Mouse (Mus musculus): ENCODE results near the gene Yjefn3. TPM values are rescaled to one million over a fixed set of nuclear protein-coding genes. Genes with fewer than 3 reads are reported as not detected.
A peak's percentile ranks its signal among the peaks of the same experiment; 100 is the strongest.
"Not testable (repeated sequence)": the region's sequence is repeated elsewhere in the genome, so short reads cannot be mapped to it uniquely, and the experiment has no call there.

The Yjefn3 gene
- 8.2 and 8.7 TPM in 2 replicates for polyA plus RNA-seq (2015; fragmentation: Nextera tagmentation; extraction: Ambion mirVana)

GRCm38 (mm10) chr8:69902163-69903062 is at the start of gene Yjefn3, which contains the start of the genes Tssk6 and Ndufa13:
Gene Yjefn3, minus strand, starts transcription at chr8:69902712.
Gene Tssk6, plus strand, starts transcription at chr8:69902184.
Gene Ndufa13, minus strand, starts transcription at chr8:69902558.
- Histone ChIP-seq H3K4me1 (ENCODE audit: control insufficient read depth, insufficient read depth, low read length) (peaks cover 41% of the 10 kb centered on the region), H3K4me2 (ENCODE audit: low read depth, low read length) (peak within 1 kb of the TSS; percentile 84)

DNA sequence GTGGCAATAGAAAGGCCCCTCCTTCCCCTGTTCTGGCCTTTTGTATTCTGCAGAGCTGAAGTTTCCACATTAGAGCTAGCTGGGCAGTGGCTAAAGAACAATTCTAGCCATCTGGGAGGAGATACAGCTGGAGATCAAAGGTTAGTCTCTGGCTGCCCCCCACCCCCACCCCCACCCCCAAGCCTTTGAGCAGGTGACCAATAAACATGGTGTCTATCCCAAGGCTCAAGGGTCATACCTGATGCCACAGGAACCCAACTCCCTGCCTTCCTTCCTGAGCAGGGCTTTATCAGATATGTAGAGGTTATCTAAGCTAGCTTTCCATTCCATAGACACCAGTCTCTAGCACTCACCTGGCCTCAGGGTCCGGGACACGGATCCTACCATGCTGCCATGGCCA is 47.8 kb upstream of the Yjefn3 start:
- Histone ChIP-seq H3K27ac (ENCODE audit: low read length) (no peak overlapping the region), H3K9me3 (replicated peaks; ENCODE audit: control insufficient read depth, low read length) (no peaks in the 10 kb centered on the region), H3K27me3 (ENCODE audit: control insufficient read depth, insufficient read depth, low read length) (no peaks in the 10 kb centered on the region), H3K4me1 (ENCODE audit: control insufficient read depth, insufficient read depth, low read length) (peaks cover 16% of the 10 kb centered on the region), H3K4me3 (ENCODE audit: low read length) (no peak overlapping the region), H3K36me3 (ENCODE audit: control insufficient read depth, insufficient read depth) (0 out of 2 replicates have a peak, but pooled peaks cover 2% of the 10 kb centered on the region), H3K4me2 (ENCODE audit: low read depth, low read length) (no peak overlapping the region), H3K9ac (ENCODE audit: low read length) (no peak overlapping the region)
- no peak for ATAC-seq (replicated peaks; ENCODE audit: extremely low read depth, insufficient read depth, low FRiP score)
- whole genome bisulfite sequencing = 93% methylated on average over 2 of the region's 2 CpGs

More at GRCm38 (mm10) chr8:69902163-69903062, at the start of gene Yjefn3, which contains the start of the genes Tssk6 and Ndufa13:
- peak within 1 kb of the TSS; percentile 79 for H3K4me3 ChIP-seq (ENCODE audit: low read length)
- ATAC-seq (replicated peaks; ENCODE audit: extremely low read depth, insufficient read depth, low FRiP score) = peak; percentile 15; the same call in 1 of the 2 replicates
- H3K9me3 ChIP-seq (replicated peaks; ENCODE audit: control insufficient read depth, low read length) = no peaks in the 10 kb centered on the region
- 4% methylated on average over 89 of the region's 89 CpGs for WGBS
- no peaks in the 10 kb centered on the region; the same call in 1 of the 2 replicates for H3K36me3 ChIP-seq (ENCODE audit: control insufficient read depth, insufficient read depth)
- H3K9ac ChIP-seq (ENCODE audit: low read length) = peak within 1 kb of the TSS; percentile 85
- H3K27me3 ChIP-seq (ENCODE audit: control insufficient read depth, insufficient read depth, low read length) = no peaks in the 10 kb centered on the region
- peak within 1 kb of the TSS; percentile 87 for H3K27ac ChIP-seq (ENCODE audit: low read length)

GRCm38 (mm10) chr8:69942495-69942894 is 40.0 kb upstream of the Yjefn3 start:
- H3K9me3 ChIP-seq (replicated peaks; ENCODE audit: control insufficient read depth, low read length); ATAC-seq (replicated peaks; ENCODE audit: extremely low read depth, insufficient read depth, low FRiP score); H3K36me3 ChIP-seq (ENCODE audit: control insufficient read depth, insufficient read depth); H3K27ac ChIP-seq (ENCODE audit: low read length); H3K4me2 ChIP-seq (ENCODE audit: low read depth, low read length); H3K27me3 ChIP-seq (ENCODE audit: control insufficient read depth, insufficient read depth, low read length); H3K4me3 ChIP-seq (ENCODE audit: low read length); H3K9ac ChIP-seq (ENCODE audit: low read length): not testable (repeated sequence)
- H3K4me1 ChIP-seq (ENCODE audit: control insufficient read depth, insufficient read depth, low read length) = peaks cover 48% of the 10 kb centered on the region
- 91% methylated on average over 2 of the region's 3 CpGs for WGBS

DNA sequence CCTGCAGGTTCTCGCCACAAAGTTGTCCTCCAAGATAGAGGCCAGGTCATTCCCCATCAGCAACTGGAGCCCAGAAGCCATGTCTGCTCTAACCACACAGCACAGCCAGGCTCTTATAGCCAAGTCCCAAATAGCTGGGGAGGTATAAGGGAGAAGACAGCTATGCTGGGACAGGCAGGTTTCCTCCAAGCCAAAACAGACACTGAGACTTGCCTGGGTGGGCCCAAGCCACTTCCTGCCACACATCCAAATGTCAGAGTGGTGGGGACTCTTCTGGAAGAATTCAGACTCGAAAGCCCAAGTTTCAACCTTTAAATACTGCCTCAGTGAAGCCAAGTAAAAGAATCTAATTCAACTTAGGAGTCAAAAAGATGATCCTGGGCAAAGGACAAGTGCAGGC is 37.9 kb upstream of the Yjefn3 start:
- peaks cover 66% of the 10 kb centered on the region for H3K4me1 ChIP-seq (ENCODE audit: control insufficient read depth, insufficient read depth, low read length)
- no peaks in the 10 kb centered on the region for H3K27me3 ChIP-seq (ENCODE audit: control insufficient read depth, insufficient read depth, low read length)
- 85% methylated on average over 2 of the region's 2 CpGs for WGBS
- H3K9me3 ChIP-seq (replicated peaks; ENCODE audit: control insufficient read depth, low read length) = no peaks in the 10 kb centered on the region
- no peak overlapping the region for H3K9ac ChIP-seq (ENCODE audit: low read length)
- peak overlapping the region; percentile 79 for H3K27ac ChIP-seq (ENCODE audit: low read length)
- ATAC-seq (replicated peaks; ENCODE audit: extremely low read depth, insufficient read depth, low FRiP score) = no peak
- H3K4me3 ChIP-seq (ENCODE audit: low read length) = no peak overlapping the region
- no peaks in the 10 kb centered on the region for H3K36me3 ChIP-seq (ENCODE audit: control insufficient read depth, insufficient read depth)
- H3K4me2 ChIP-seq (ENCODE audit: low read depth, low read length) = no peak overlapping the region

DNA sequence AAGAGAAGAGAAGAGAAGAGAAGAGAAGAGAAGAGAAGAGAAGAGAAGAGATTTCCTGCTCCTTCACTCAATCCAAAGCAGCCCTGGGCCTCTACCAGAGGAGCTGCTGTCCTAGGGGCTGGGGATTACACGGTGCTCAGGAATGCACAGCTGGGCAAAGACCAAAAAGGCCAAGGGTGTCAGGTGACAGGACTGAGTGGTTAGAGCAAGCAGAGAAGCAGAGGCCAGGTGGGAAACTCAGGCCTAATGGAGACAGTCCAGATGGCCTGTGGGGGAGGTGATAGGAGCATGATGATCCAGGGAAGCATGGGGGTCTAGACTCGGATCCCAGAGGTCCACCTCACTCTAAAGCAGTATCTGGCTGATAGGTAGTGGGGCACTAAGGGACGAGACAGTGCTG is 37.1 kb upstream of the Yjefn3 start:
- H3K4me1 ChIP-seq (ENCODE audit: control insufficient read depth, insufficient read depth, low read length) = peaks cover 64% of the 10 kb centered on the region
- WGBS = 10% methylated on average over 3 of the region's 3 CpGs
- H3K4me2 ChIP-seq (ENCODE audit: low read depth, low read length) = 0 out of 2 replicates have a peak overlapping the region, but pooled peaks have one; percentile 6

DNA sequence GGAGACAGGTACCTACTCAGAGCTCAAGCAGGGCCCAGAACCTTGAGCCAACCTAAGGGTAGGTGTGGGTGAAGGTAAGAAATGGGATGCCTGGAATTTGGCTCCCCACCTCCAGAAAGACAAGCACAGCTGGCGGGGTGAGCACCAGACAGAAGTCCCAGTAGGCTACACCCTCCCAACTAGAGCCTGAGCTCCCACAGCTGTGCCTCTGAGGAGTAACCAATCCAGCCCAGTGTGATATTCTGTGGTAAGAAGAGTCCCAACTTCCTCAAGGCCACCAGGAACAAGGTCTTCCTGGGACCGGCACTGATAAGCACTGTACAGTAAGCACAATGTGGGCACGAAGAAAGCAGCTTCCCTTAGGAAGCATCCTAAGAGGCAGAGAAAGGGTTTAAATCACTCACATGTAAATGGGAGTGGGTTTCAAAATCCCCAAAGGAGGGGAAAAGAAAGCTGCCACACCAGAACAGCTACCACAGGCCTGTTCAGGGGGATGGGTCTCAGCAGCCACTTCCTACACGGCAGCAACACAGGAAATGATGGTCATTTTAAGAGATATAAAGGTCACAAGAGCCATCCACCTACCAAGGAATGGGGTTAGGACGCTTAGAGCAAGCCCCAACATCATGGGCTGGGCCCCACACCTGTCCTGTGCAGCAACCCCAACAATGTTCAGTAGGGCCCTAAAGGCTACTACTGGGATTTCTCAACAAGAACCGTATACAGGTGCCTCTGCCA is 35.9 kb upstream of the Yjefn3 start:
- H3K27ac ChIP-seq (ENCODE audit: low read length) = peak overlapping the region; percentile 40
- H3K4me2 ChIP-seq (ENCODE audit: low read depth, low read length) = no peak overlapping the region
- WGBS = 76% methylated on average over 6 of the region's 6 CpGs
- no peaks in the 10 kb centered on the region for H3K9me3 ChIP-seq (replicated peaks; ENCODE audit: control insufficient read depth, low read length)
- no peaks in the 10 kb centered on the region for H3K27me3 ChIP-seq (ENCODE audit: control insufficient read depth, insufficient read depth, low read length)
- H3K4me3 ChIP-seq (ENCODE audit: low read length) = no peak overlapping the region
- H3K4me1 ChIP-seq (ENCODE audit: control insufficient read depth, insufficient read depth, low read length) = peaks cover 56% of the 10 kb centered on the region
- 0 out of 2 replicates have a peak, but pooled peaks cover 3% of the 10 kb centered on the region for H3K36me3 ChIP-seq (ENCODE audit: control insufficient read depth, insufficient read depth)
- no peak for ATAC-seq (replicated peaks; ENCODE audit: extremely low read depth, insufficient read depth, low FRiP score)
- H3K9ac ChIP-seq (ENCODE audit: low read length) = no peak overlapping the region

More for the DNA sequence above, 37.1 kb upstream of the Yjefn3 start:
- no peak overlapping the region for H3K9ac ChIP-seq (ENCODE audit: low read length)
- 0 out of 2 replicates have a peak, but pooled peaks cover under 1% of the 10 kb centered on the region for H3K36me3 ChIP-seq (ENCODE audit: control insufficient read depth, insufficient read depth)
- ATAC-seq (replicated peaks; ENCODE audit: extremely low read depth, insufficient read depth, low FRiP score) = peak; percentile 61
- H3K4me3 ChIP-seq (ENCODE audit: low read length) = no peak overlapping the region
- H3K9me3 ChIP-seq (replicated peaks; ENCODE audit: control insufficient read depth, low read length) = no peaks in the 10 kb centered on the region
- peak overlapping the region; percentile 79 for H3K27ac ChIP-seq (ENCODE audit: low read length)
- H3K27me3 ChIP-seq (ENCODE audit: control insufficient read depth, insufficient read depth, low read length) = no peaks in the 10 kb centered on the region

DNA sequence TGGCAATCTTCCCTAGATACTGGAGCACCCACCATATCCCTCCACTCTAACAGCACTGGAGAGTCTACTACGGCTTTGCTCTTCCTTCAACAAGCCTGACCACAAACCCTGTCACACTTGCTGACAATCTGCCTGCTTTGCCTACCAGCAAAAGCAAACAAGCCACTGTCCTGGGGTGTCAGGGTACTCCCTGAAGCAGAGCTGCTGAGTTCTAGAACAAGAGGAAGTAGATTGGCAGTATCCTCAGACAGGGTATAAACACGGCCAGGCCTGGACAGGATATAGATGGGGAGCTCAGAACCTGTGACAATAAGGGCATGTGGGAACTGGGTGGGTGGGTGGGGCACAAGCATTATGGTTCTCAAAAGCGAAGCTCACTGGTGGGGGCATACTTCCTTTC is 35.0 kb upstream of the Yjefn3 start:
- Histone ChIP-seq H3K4me1 (ENCODE audit: control insufficient read depth, insufficient read depth, low read length) (peaks cover 52% of the 10 kb centered on the region), H3K4me2 (ENCODE audit: low read depth, low read length) (no peak overlapping the region), H3K9me3 (replicated peaks; ENCODE audit: control insufficient read depth, low read length) (no peaks in the 10 kb centered on the region), H3K9ac (ENCODE audit: low read length) (no peak overlapping the region), H3K27me3 (ENCODE audit: control insufficient read depth, insufficient read depth, low read length) (no peaks in the 10 kb centered on the region), H3K4me3 (ENCODE audit: low read length) (no peak overlapping the region), H3K36me3 (ENCODE audit: control insufficient read depth, insufficient read depth) (0 out of 2 replicates have a peak, but pooled peaks cover 3% of the 10 kb centered on the region), H3K27ac (ENCODE audit: low read length) (no peak overlapping the region)
- ATAC-seq (replicated peaks; ENCODE audit: extremely low read depth, insufficient read depth, low FRiP score) = no peak
- WGBS = 66% methylated on average over 3 of the region's 3 CpGs

DNA sequence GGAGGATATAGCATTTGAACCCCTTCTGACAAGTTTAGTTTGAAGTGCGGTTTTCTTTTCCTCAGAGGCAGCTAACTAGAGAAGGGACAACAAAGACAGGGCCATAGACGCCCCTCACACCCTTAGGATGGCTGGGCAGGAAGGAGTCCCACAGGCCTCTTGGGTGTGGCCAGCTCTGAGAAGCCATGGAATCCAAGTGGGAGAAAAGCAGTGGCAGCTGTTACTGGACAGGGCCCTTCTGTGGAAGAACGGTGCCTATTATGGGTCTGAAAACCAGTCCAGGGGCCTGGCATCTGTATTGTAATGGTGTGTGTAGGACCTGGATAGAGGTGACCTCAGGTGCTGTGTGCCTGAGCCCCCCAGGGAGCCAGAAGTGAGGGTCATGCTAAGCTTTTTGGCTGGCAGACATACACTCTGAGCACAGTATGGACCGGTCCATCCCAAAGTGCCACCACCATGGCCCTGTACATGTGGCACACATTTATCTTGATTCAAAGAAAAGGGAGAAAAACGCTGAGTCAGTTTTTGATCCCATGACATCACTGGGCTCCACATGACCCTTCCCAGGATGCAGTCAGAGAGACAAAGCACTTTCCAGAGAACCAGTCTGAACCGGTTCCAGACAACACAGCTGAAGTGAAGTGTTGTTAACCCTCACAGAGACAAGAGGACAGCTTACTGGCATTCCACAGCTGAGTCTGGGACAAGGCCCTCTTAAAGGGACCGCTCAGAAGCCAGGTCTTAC is 33.7 kb upstream of the Yjefn3 start:
- WGBS = 37% methylated on average over 7 of the region's 7 CpGs
- H3K27ac ChIP-seq (ENCODE audit: low read length) = peak overlapping the region; percentile 94
- no peaks in the 10 kb centered on the region for H3K27me3 ChIP-seq (ENCODE audit: control insufficient read depth, insufficient read depth, low read length)
- H3K4me1 ChIP-seq (ENCODE audit: control insufficient read depth, insufficient read depth, low read length) = peaks cover 52% of the 10 kb centered on the region
- H3K9ac ChIP-seq (ENCODE audit: low read length) = peak overlapping the region; percentile 57
- H3K9me3 ChIP-seq (replicated peaks; ENCODE audit: control insufficient read depth, low read length) = no peaks in the 10 kb centered on the region
- H3K36me3 ChIP-seq (ENCODE audit: control insufficient read depth, insufficient read depth) = 0 out of 2 replicates have a peak, but pooled peaks cover 3% of the 10 kb centered on the region
- H3K4me2 ChIP-seq (ENCODE audit: low read depth, low read length) = peak overlapping the region; percentile 19; the same call in 1 of the 2 replicates
- H3K4me3 ChIP-seq (ENCODE audit: low read length) = no peak overlapping the region
- ATAC-seq (replicated peaks; ENCODE audit: extremely low read depth, insufficient read depth, low FRiP score) = peak; percentile 89

Data from heart, embryonic 16.5 days (tissue).